In the genomic region with DNA sequence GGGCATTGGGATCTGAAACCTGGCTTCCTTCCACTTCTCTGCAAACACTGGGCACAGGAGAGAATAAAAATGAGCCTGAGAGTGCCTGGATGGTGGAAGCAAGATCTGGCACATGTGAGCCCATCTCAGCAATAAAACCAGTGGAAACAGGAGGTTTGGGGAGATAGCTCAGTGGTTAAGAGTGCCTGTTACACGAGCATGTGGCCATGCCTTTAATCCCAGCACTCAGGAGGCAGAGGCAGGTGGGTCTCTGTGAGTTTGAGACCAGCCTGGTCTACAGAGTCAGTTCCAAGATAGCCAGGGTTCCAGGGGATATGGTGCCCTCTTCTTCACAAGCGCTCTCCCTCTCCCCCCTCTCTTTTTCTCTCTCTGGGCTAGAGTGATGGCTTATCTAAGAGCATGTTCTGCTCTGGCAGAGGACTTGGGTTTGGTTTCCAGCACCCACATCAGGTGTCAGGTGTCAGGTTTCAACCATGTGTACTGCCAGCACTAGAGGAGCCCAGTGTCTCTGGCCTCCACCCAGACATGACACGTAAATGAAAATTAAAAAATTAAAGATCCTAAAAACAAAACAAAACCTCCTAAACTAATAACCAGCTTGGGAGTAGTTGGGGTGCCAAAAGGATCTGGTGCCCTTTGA, we compare ENCODE assay signal across 15 mouse cellular contexts.
DNase-seq lines count a peak whose midpoint lies in the region; ATAC-seq and TF ChIP-seq lines count a peak whose summit lies in the region.
"Had no signal": no experiment of that assay in that cellular context is flagged by ENCODE, and none has a peak within 500 bp of the region (broad histone marks: within the 10 kb centered on the region; RNA-seq: fewer than 3 reads in every experiment).

No protein-coding gene starts in this region.

- ATAC-seq in forebrain, embryonic 15.5 days (replicated peaks): no peak
- no peak for ATAC-seq in forebrain, embryonic 16.5 days
- ATAC-seq in liver, embryonic 11.5 days (replicated peaks; ENCODE audit: low FRiP score): no peak
- no peak for ATAC-seq in embryonic facial prominence, embryonic 15.5 days (ENCODE audit: insufficient number of reproducible peaks, low FRiP score, low TSS enrichment, low read depth)
- no peak for ATAC-seq in stomach, embryonic 14.5 days (ENCODE audit: insufficient number of reproducible peaks, insufficient read depth, low FRiP score, low read depth)

- no peak overlapping the region for H3K9ac ChIP-seq in forebrain, embryonic 15.5 days (replicated peaks)
- H3K9ac ChIP-seq in forebrain, embryonic 16.5 days (replicated peaks; ENCODE audit: low read depth, low read length): no peak overlapping the region
- H3K9ac ChIP-seq in liver, adult 2 months (ENCODE audit: low read depth, low read length): no peak overlapping the region
- no peak overlapping the region for H3K9ac ChIP-seq in liver, embryonic 11.5 days (ENCODE audit: low read depth, low read length)
- no peak overlapping the region for H3K9ac ChIP-seq in embryonic facial prominence, embryonic 15.5 days
- H3K9ac ChIP-seq in stomach, embryonic 14.5 days (replicated peaks; ENCODE audit: low read depth, low read length): no peak overlapping the region
- H3K9ac ChIP-seq: heart, embryonic 15.5 days; lung, embryonic 15.5 days had no signal

- H3K27me3 ChIP-seq in forebrain, embryonic 15.5 days: no peaks in the 10 kb centered on the region
- H3K27me3 ChIP-seq in forebrain, embryonic 16.5 days (replicated peaks; ENCODE audit: control insufficient read depth, insufficient read depth, low read length): no peaks in the 10 kb centered on the region
- no peaks in the 10 kb centered on the region for H3K27me3 ChIP-seq in liver, adult 2 months (ENCODE audit: control insufficient read depth, insufficient read depth, low read length)
- no peaks in the 10 kb centered on the region for H3K27me3 ChIP-seq in liver, embryonic 11.5 days (replicated peaks; ENCODE audit: control insufficient read depth, insufficient read depth, low read length)
- no peaks in the 10 kb centered on the region for H3K27me3 ChIP-seq in embryonic facial prominence, embryonic 15.5 days
- H3K27me3 ChIP-seq in stomach, embryonic 14.5 days (ENCODE audit: control insufficient read depth, insufficient read depth, low read length): no peaks in the 10 kb centered on the region
- H3K27me3 ChIP-seq: heart, embryonic 15.5 days; lung, embryonic 15.5 days had no signal

- peaks cover 11% of the 10 kb centered on the region for H3K4me1 ChIP-seq in forebrain, embryonic 15.5 days
- H3K4me1 ChIP-seq in forebrain, embryonic 16.5 days (replicated peaks; ENCODE audit: control insufficient read depth, insufficient read depth, low read length): peaks cover 12% of the 10 kb centered on the region
- peaks cover 21% of the 10 kb centered on the region for H3K4me1 ChIP-seq in liver, adult 2 months (ENCODE audit: control insufficient read depth, insufficient read depth, low read length)
- peaks cover 4% of the 10 kb centered on the region for H3K4me1 ChIP-seq in liver, embryonic 11.5 days (replicated peaks; ENCODE audit: control insufficient read depth, insufficient read depth, low read length)
- peaks cover 54% of the 10 kb centered on the region for H3K4me1 ChIP-seq in embryonic facial prominence, embryonic 15.5 days
- H3K4me1 ChIP-seq in stomach, embryonic 14.5 days (ENCODE audit: control insufficient read depth, insufficient read depth, low read length): peaks cover 22% of the 10 kb centered on the region

- no peak for TF ChIP-seq CTCF in liver, adult 2 months (IDR thresholded peaks at IDR 0.05; ENCODE audit: low read depth, low read length)

- 86% methylated on average over 3 of the region's 3 CpGs for WGBS in forebrain, embryonic 15.5 days
- WGBS in forebrain, embryonic 16.5 days: 91% methylated on average over 3 of the region's 3 CpGs
- WGBS in liver, adult 2 months: 78% methylated on average over 3 of the region's 3 CpGs
- 80% methylated on average over 3 of the region's 3 CpGs for WGBS in liver, embryonic 11.5 days
- WGBS in embryonic facial prominence, embryonic 15.5 days: 79% methylated on average over 3 of the region's 3 CpGs
- 87% methylated on average over 3 of the region's 3 CpGs for WGBS in stomach, embryonic 14.5 days

- H3K4me2 ChIP-seq in forebrain, embryonic 15.5 days (replicated peaks): no peak overlapping the region
- H3K4me2 ChIP-seq in forebrain, embryonic 16.5 days (ENCODE audit: low read length): no peak overlapping the region
- no peak overlapping the region for H3K4me2 ChIP-seq in liver, embryonic 11.5 days
- H3K4me2 ChIP-seq in embryonic facial prominence, embryonic 15.5 days (replicated peaks): no peak overlapping the region
- H3K4me2 ChIP-seq in stomach, embryonic 14.5 days (replicated peaks; ENCODE audit: low read depth, low read length): no peak overlapping the region
- H3K4me2 ChIP-seq: heart, embryonic 15.5 days; lung, embryonic 15.5 days had no signal

- H3K79me2 ChIP-seq in liver, adult 2 months (ENCODE audit: control insufficient read depth, insufficient read depth, low read length): peaks cover 62% of the 10 kb centered on the region

- H3K27ac ChIP-seq in forebrain, embryonic 15.5 days (replicated peaks): peak overlapping the region; percentile 37; the same call in 1 of the 2 replicates
- no peak overlapping the region; the same call in 1 of the 2 replicates for H3K27ac ChIP-seq in forebrain, embryonic 16.5 days (ENCODE audit: low read length)
- H3K27ac ChIP-seq in liver, adult 2 months (replicated peaks; ENCODE audit: insufficient read depth, low read depth, low read length): peak overlapping the region; percentile 31; the same call in 1 of the 2 replicates
- no peak overlapping the region for H3K27ac ChIP-seq in liver, embryonic 11.5 days (ENCODE audit: low read depth, low read length)
- H3K27ac ChIP-seq in embryonic facial prominence, embryonic 15.5 days (replicated peaks): peak overlapping the region; percentile 72
- peak overlapping the region; percentile 67; the same call in 1 of the 2 replicates for H3K27ac ChIP-seq in stomach, embryonic 14.5 days (ENCODE audit: low read length)
- H3K27ac ChIP-seq: heart, embryonic 15.5 days; lung, embryonic 15.5 days had no signal

- no peaks in the 10 kb centered on the region for H3K36me3 ChIP-seq in forebrain, embryonic 15.5 days
- H3K36me3 ChIP-seq in forebrain, embryonic 16.5 days (ENCODE audit: control insufficient read depth, insufficient read depth): no peaks in the 10 kb centered on the region
- no peaks in the 10 kb centered on the region for H3K36me3 ChIP-seq in liver, adult 2 months (ENCODE audit: control insufficient read depth, insufficient read depth, low read length)
- peaks cover 4% of the 10 kb centered on the region; the same call in 1 of the 2 replicates for H3K36me3 ChIP-seq in liver, embryonic 11.5 days (ENCODE audit: control insufficient read depth, insufficient read depth, low read length)
- H3K36me3 ChIP-seq in embryonic facial prominence, embryonic 15.5 days: peaks cover 4% of the 10 kb centered on the region
- no peaks in the 10 kb centered on the region; the same call in 1 of the 2 replicates for H3K36me3 ChIP-seq in stomach, embryonic 14.5 days (ENCODE audit: control insufficient read depth, insufficient read depth, low read length)
- H3K36me3 ChIP-seq: heart, embryonic 15.5 days had no signal

- TF ChIP-seq POLR2A in liver, adult 2 months (IDR thresholded peaks at IDR 0.05; ENCODE audit: extremely low read depth, insufficient read depth, low read length): no peak

- no peaks in the 10 kb centered on the region for H3K9me3 ChIP-seq in forebrain, embryonic 15.5 days
- no peaks in the 10 kb centered on the region for H3K9me3 ChIP-seq in forebrain, embryonic 16.5 days (ENCODE audit: control insufficient read depth, low read length)
- no peaks in the 10 kb centered on the region for H3K9me3 ChIP-seq in liver, embryonic 11.5 days (ENCODE audit: control insufficient read depth, low read length)
- H3K9me3 ChIP-seq in embryonic facial prominence, embryonic 15.5 days (replicated peaks): no peaks in the 10 kb centered on the region
- no peaks in the 10 kb centered on the region for H3K9me3 ChIP-seq in stomach, embryonic 14.5 days (ENCODE audit: control insufficient read depth, low read depth, low read length)
- H3K9me3 ChIP-seq: heart, embryonic 15.5 days; lung, embryonic 15.5 days had no signal

- DNase-seq in liver, adult 2 months (ENCODE audit: extremely low read depth, low read depth, low spot score): peak; percentile 74
- DNase-seq in liver, embryonic 11.5 days (ENCODE audit: low spot score): no peak
- DNase-seq in left cerebral cortex, adult 11 months (ENCODE audit: low spot score): no peak
- DNase-seq in embryo, embryonic 11 days: no peak
- DNase-seq: B cell, adult 2 months; cerebellum, adult 11-12 months; gastrocnemius, postnatal 25 days; kidney, adult 11 months; thymus, adult 2 months had no signal

- no peak overlapping the region for H3K4me3 ChIP-seq in forebrain, embryonic 15.5 days
- H3K4me3 ChIP-seq in forebrain, embryonic 16.5 days (replicated peaks; ENCODE audit: low read length): no peak overlapping the region
- no peak overlapping the region for H3K4me3 ChIP-seq in liver, adult 2 months (ENCODE audit: insufficient read depth, low read depth, low read length)
- no peak overlapping the region for H3K4me3 ChIP-seq in liver, embryonic 11.5 days (ENCODE audit: low read depth, low read length)
- no peak overlapping the region for H3K4me3 ChIP-seq in embryonic facial prominence, embryonic 15.5 days (replicated peaks)
- no peak overlapping the region for H3K4me3 ChIP-seq in stomach, embryonic 14.5 days (ENCODE audit: low read depth, low read length)
- H3K4me3 ChIP-seq: heart, embryonic 15.5 days; lung, embryonic 15.5 days had no signal

Comparison
In these comparisons a context has a peak if more than half of its experiments do, and no peak if none do; other contexts are left out.
1. H3K27ac ChIP-seq: peak in forebrain, embryonic 15.5 days (single experiment), liver, adult 2 months (single experiment), embryonic facial prominence, embryonic 15.5 days (single experiment) and stomach, embryonic 14.5 days (single experiment); none in forebrain, embryonic 16.5 days (single experiment) and liver, embryonic 11.5 days (single experiment).